Mouse (Mus musculus) heart, embryonic 16.5 days (tissue): ENCODE measurements around the gene Ahsg. TPM values are rescaled to one million over a fixed set of nuclear protein-coding genes. Genes with fewer than 3 reads are reported as not detected.
"Not testable (repeated sequence)": the region's sequence is repeated elsewhere in the genome, so short reads cannot be mapped to it uniquely, and the experiment has no call there.

Experiments
- ATAC-seq: fragments of 200-750 bp; cut with Nextera tagmentation; replicated peaks from 2 replicates; pipeline ENCODE4 v1.8.0; 2017; ENCODE audit warnings: moderate number of reproducible peaks; ENCODE audit not compliant: insufficient read depth, low FRiP score; ENCODE audit errors: extremely low read depth
- H3K27ac ChIP-seq: fragments of 300-500 bp; sonication (generic); 2 replicates; pipeline ENCODE4 v1.5.1; 2014; ENCODE audit warnings: mild to moderate bottlenecking, low read length, control low read depth, moderate library complexity
- H3K27me3 ChIP-seq: fragments of 300-500 bp; sonication (generic); 2 replicates; pipeline ENCODE4 v1.6.1; 2014; ENCODE audit warnings: low read length, mixed read lengths; ENCODE audit not compliant: control insufficient read depth, insufficient read depth
- H3K36me3 ChIP-seq: fragments of 300-500 bp; sonication (generic); 2 replicates; pipeline ENCODE4 v1.6.1; 2014; ENCODE audit not compliant: control insufficient read depth, insufficient read depth
- H3K4me1 ChIP-seq: fragments of 300-500 bp; sonication (generic); 2 replicates; pipeline ENCODE4 v1.6.1; 2014; ENCODE audit warnings: low read length, mixed read lengths; ENCODE audit not compliant: control insufficient read depth, insufficient read depth
- H3K4me2 ChIP-seq: fragments of 300-500 bp; sonication (generic); 2 replicates; pipeline ENCODE4 v1.6.1; 2014; ENCODE audit warnings: low read depth, mild to moderate bottlenecking, control low read depth, low read length
- H3K4me3 ChIP-seq: fragments of 300-500 bp; sonication (generic); 2 replicates; pipeline ENCODE4 v1.5.1; 2014; ENCODE audit warnings: mild to moderate bottlenecking, control low read depth, low read length
- H3K9ac ChIP-seq: fragments of 300-500 bp; sonication (generic); 2 replicates; pipeline ENCODE4 v1.6.1; 2014; ENCODE audit warnings: low read length, control low read depth
- H3K9me3 ChIP-seq: fragments of 300-500 bp; sonication (generic); replicated peaks from 2 replicates; pipeline ENCODE4 v1.6.1; 2016; ENCODE audit warnings: low read length; ENCODE audit not compliant: control insufficient read depth
- whole genome bisulfite sequencing: fragments of 180-500 bp; shearing (Covaris S2); extraction: QIAGEN DNeasy Blood & Tissue Kit; methylation state at CpG from one replicate; pipeline ENCODE4 v1.1.7; 2014; 5-methylcytosine and 5-hydroxymethylcytosine counted together
- polyA plus RNA-seq: library from polyadenylated mRNA; unstranded; fragments of >200 nt; fragmentation: Nextera tagmentation; extraction: Ambion mirVana; gene quantifications from 2 replicates; pipeline ENCODE4 v1.2.1, GENCODE M21; 2015

The Ahsg gene
- polyA plus RNA-seq, 1 experiment from 2014 or later, result 13.0 TPM

DNA sequence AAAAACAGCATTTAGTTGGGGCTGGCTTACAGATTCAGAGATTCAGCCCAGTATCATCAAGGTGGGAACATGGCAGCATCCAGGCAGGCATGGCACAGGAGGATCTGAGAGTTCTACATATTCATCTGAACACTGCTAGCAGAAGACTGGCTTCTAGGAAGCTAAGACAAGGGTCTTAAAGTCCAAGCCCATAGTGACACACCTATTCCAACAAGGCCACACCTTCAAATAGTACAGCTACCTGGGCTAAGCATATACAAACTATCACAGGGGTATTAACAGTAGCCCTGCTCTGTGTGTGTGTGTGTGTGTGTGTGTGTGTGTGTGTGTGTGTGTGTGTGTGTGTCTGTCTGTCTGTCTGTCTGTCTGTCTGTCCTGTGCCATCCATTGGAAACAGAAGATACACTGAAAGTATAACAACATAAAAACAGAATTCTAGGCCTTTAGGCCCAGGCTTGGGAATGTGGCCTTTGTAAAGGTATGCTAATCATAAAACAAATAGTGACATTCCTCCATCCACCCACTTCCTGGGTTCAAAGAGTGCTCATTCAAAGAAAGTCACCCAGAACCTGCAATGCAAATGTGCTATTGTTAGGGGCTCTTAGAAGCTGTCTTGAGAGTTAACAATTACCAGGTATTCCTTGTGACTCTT is 50.9 kb downstream of the Ahsg start:
- not testable (repeated sequence) for H3K9ac ChIP-seq, H3K9me3 ChIP-seq, H3K4me3 ChIP-seq, H3K27me3 ChIP-seq, H3K4me1 ChIP-seq, ATAC-seq, H3K36me3 ChIP-seq, H3K27ac ChIP-seq, H3K4me2 ChIP-seq

GRCm38 (mm10) chr16:22947371-22947770 is 56.3 kb downstream of the Ahsg start:
- WGBS, result 82% methylated on average over 2 of the region's 2 CpGs
- no peaks in the 10 kb centered on the region for H3K9me3 ChIP-seq
- no peaks in the 10 kb centered on the region for H3K4me1 ChIP-seq
- H3K9ac ChIP-seq, result no peak overlapping the region
- no peak overlapping the region for H3K4me2 ChIP-seq
- no peaks in the 10 kb centered on the region for H3K27me3 ChIP-seq
- no peak overlapping the region for H3K27ac ChIP-seq
- H3K36me3 ChIP-seq, result no peaks in the 10 kb centered on the region
- H3K4me3 ChIP-seq, result no peak overlapping the region
- no peak for ATAC-seq

Other genes with a start within 250 kb of the Ahsg start
- gene Dgkg, start 234.1 kb upstream of the Ahsg start, polyA plus RNA-seq, result 0.85 and 1.4 TPM in 2 replicates
- gene Crygs, start 79.7 kb upstream of the Ahsg start, polyA plus RNA-seq, result not detected in 2 replicates
- 19.4 and 20.5 TPM in 2 replicates for gene Tbccd1, start 33.6 kb upstream of the Ahsg start, polyA plus RNA-seq
- gene Dnajb11, start 33.4 kb upstream of the Ahsg start, polyA plus RNA-seq, result 86.6 and 96.2 TPM in 2 replicates
- gene Fetub, start 27.1 kb downstream of the Ahsg start, polyA plus RNA-seq, result not detected in 2 replicates
- gene Hrg, start 59.8 kb downstream of the Ahsg start, polyA plus RNA-seq, result not detected in 2 replicates
- 0.14 TPM in 1 of 2 replicates, not detected in the other for gene Kng2, start 138.2 kb downstream of the Ahsg start, polyA plus RNA-seq
- 0.67 and 1.0 TPM in 2 replicates for gene Kng1, start 166.6 kb downstream of the Ahsg start, polyA plus RNA-seq
- 156 and 174 TPM in 2 replicates for gene Eif4a2, start 216.2 kb downstream of the Ahsg start, polyA plus RNA-seq
- 77.8 and 81.6 TPM in 2 replicates for gene Rfc4, start 236.5 kb downstream of the Ahsg start, polyA plus RNA-seq